Mouse (Mus musculus) CD4-positive, CD25-positive, alpha-beta regulatory T cell, adult 9 weeks (primary cell): ENCODE measurements around the gene Rbm39. TPM values are rescaled to one million over a fixed set of nuclear protein-coding genes. Genes with fewer than 3 reads are reported as not detected.

ENCODE experiments used
- polyA plus RNA-seq: library from polyadenylated mRNA; unstranded; fragments of 100-300 nt; shearing (Covaris generic); gene quantifications from one replicate; pipeline ENCODE4 v1.2.1, GENCODE M21; 2017

The Rbm39 gene
- 789 TPM for polyA plus RNA-seq

GRCm38 (mm10) chr2:156180094-156180821, at the start of gene Rbm39:
Gene Rbm39, minus strand, starts transcription at chr2:156180238.

GRCm38 (mm10) chr2:156196302-156197128, 16.5 kb upstream of the Rbm39 start, which contains the start of gene Phf20:
Gene Phf20, plus strand, starts transcription at chr2:156196466.

GRCm38 (mm10) chr2:156143953-156144724, 35.9 kb downstream of the Rbm39 start, which contains the start of the genes Romo1 and Nfs1:
Gene Romo1, plus strand, starts transcription at chr2:156144039.
Gene Nfs1, minus strand, starts transcription at chr2:156144186.

GRCm38 (mm10) chr2:156126992-156127391, 53.0 kb downstream of the Rbm39 start, which contains the start of gene Gm28036:
Gene Gm28036, minus strand, starts transcription at chr2:156127092.

GRCm38 (mm10) chr2:156111358-156112079, 68.5 kb downstream of the Rbm39 start, which contains the start of the genes Cpne1 and Rbm12:
Gene Cpne1, minus strand, starts transcription at chr2:156111965.
Gene Rbm12, minus strand, starts transcription at chr2:156111978.

Other genes with a start within 250 kb of the Rbm39 start
- 52.5 TPM for gene Uqcc1, start 249.9 kb downstream of the Rbm39 start, polyA plus RNA-seq
- gene Gm15557, start 239.5 kb downstream of the Rbm39 start, polyA plus RNA-seq, result not detected
- not detected for gene Gdf5, start 234.9 kb downstream of the Rbm39 start, polyA plus RNA-seq
- 60.0 TPM for gene Cep250, start 223.8 kb downstream of the Rbm39 start, polyA plus RNA-seq
- gene 6430550D23Rik, start 172.3 kb downstream of the Rbm39 start, polyA plus RNA-seq, result 1.8 TPM
- gene Ergic3, start 172.2 kb downstream of the Rbm39 start, polyA plus RNA-seq, result 165 TPM
- not detected for gene Fer1l4, start 127.3 kb downstream of the Rbm39 start, polyA plus RNA-seq
- 0.14 TPM for gene Spag4, start 115.1 kb downstream of the Rbm39 start, polyA plus RNA-seq
- gene Cpne1, start 68.3 kb downstream of the Rbm39 start, polyA plus RNA-seq, result 108 TPM
- 55.1 TPM for gene Rbm12, start 68.3 kb downstream of the Rbm39 start, polyA plus RNA-seq
- gene Gm28036, start 53.1 kb downstream of the Rbm39 start, polyA plus RNA-seq, result 35.0 TPM
- gene Romo1, start 36.2 kb downstream of the Rbm39 start, polyA plus RNA-seq, result 228 TPM
- gene Nfs1, start 36.1 kb downstream of the Rbm39 start, polyA plus RNA-seq, result 66.3 TPM
- 95.7 TPM for gene Phf20, start 16.2 kb upstream of the Rbm39 start, polyA plus RNA-seq
- gene Cnbd2, start 132.1 kb upstream of the Rbm39 start, polyA plus RNA-seq, result 5.6 TPM
- 10.2 TPM for gene Scand1, start 132.5 kb upstream of the Rbm39 start, polyA plus RNA-seq
- gene Epb41l1, start 240.7 kb upstream of the Rbm39 start, polyA plus RNA-seq, result 2.1 TPM